Mouse (Mus musculus): ENCODE measurements at regions not wholly inside any gene's neighbourhood (a gene's known extent, or its start where the extent isn't known, plus 50 kb on each side); places are given as distances from the start of the nearest gene placed in this dataset.

DNA sequence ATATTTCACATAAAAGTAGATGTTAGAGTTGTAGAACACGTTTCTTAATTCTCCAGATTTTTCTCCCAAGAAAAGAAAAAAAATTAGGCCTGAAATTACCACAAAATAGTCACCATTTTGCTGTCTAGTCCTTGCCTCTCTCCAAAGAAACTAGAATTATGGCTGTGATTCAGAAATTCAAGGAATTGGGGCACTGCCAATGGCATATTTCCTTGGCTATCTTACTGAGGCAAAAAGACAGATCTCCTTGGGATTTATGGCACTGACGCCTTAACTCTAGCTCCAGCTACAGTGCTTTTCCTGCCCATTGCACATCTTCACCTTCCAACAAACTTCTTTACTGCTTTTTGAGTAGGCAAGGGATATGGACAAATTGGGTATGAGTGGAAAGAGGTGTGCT, 336.3 kb upstream of the Slc24a2 start:
- H3K36me3 ChIP-seq (ENCODE audit: control insufficient read depth, insufficient read depth, low read length): no peaks in the 10 kb centered on the region
- H3K27ac ChIP-seq (ENCODE audit: low read depth, low read length): no peak overlapping the region
- H3K4me3 ChIP-seq (ENCODE audit: low read depth, low read length): no peak overlapping the region
- WGBS: 82% methylated on average over 2 of the region's 2 CpGs
- H3K9ac ChIP-seq (ENCODE audit: low read length): no peak overlapping the region
- DNase-seq (ENCODE audit: low spot score, missing footprints): no peak
- H3K9me3 ChIP-seq (ENCODE audit: control insufficient read depth, low read length): no peaks in the 10 kb centered on the region
- no peaks in the 10 kb centered on the region for H3K4me1 ChIP-seq (ENCODE audit: control insufficient read depth, insufficient read depth, low read length)
- ATAC-seq (ENCODE audit: low FRiP score): no peak
- no peak overlapping the region for H3K4me2 ChIP-seq
- H3K27me3 ChIP-seq (ENCODE audit: control insufficient read depth, insufficient read depth, low read length): no peaks in the 10 kb centered on the region

GRCm38 (mm10) chr4:87554912-87555311, 324.6 kb upstream of the Slc24a2 start:
- no peaks in the 10 kb centered on the region for H3K9me3 ChIP-seq (ENCODE audit: control insufficient read depth, low read length)
- ATAC-seq (ENCODE audit: low FRiP score) (no peak), DNase-seq (ENCODE audit: low spot score, missing footprints) (no peak)
- H3K27ac ChIP-seq (ENCODE audit: low read depth, low read length): no peak overlapping the region
- H3K4me1 ChIP-seq (ENCODE audit: control insufficient read depth, insufficient read depth, low read length): no peaks in the 10 kb centered on the region
- no peak overlapping the region for H3K4me3 ChIP-seq (ENCODE audit: low read depth, low read length)
- H3K9ac ChIP-seq (ENCODE audit: low read length): no peak overlapping the region
- H3K36me3 ChIP-seq (ENCODE audit: control insufficient read depth, insufficient read depth, low read length): no peaks in the 10 kb centered on the region
- 88% methylated on average over 3 of the region's 3 CpGs for WGBS
- no peaks in the 10 kb centered on the region for H3K27me3 ChIP-seq (ENCODE audit: control insufficient read depth, insufficient read depth, low read length)
- no peak overlapping the region for H3K4me2 ChIP-seq
